Mouse (Mus musculus): ENCODE data around the gene Tor2a.

- TF ChIP-seq CTCF (IDR thresholded peaks at IDR 0.05; ENCODE audit: extremely low read depth, insufficient read length, insufficient replicate concordance, low read depth, low read length) (no peak), POLR2A (IDR thresholded peaks at IDR 0.05; ENCODE audit: low read depth, low read length) (no peak)
Observed at GRCm38 (mm10) chr2:32779714-32780113, 22.7 kb downstream of the Tor2a start.
